Comparison of ENCODE assay signal across 14 mouse cellular contexts in genomic region chr9:25123590-25123989, GRCm38 (mm10). TPM values are rescaled to one million over a fixed set of nuclear protein-coding genes. Genes with fewer than 3 reads are reported as not detected.
"Had no signal": no experiment of that assay in that cellular context is flagged by ENCODE, and none has a peak within 500 bp of the region (broad histone marks: within the 10 kb centered on the region; RNA-seq: fewer than 3 reads in every experiment).

No protein-coding gene starts in this region.

RNA-seq across cellular contexts. Expression of gene Gm10181, which starts 34.4 kb away (rescaled TPM):
- total RNA-seq: neutrophil, adult 5-6 weeks had no signal
- polyA plus RNA-seq: neural tube, embryonic 13.5 days; neural tube, embryonic 14.5 days; neural tube, embryonic 15.5 days; small intestine, adult 2 months; spleen, adult 2 months; stomach, embryonic 14.5 days; stomach, embryonic 15.5 days; stomach, embryonic 16.5 days; stomach, postnatal 0 days; testis, adult 2 months; thymus, adult 2 months; thymus, postnatal 0 days; urinary bladder, adult 2 months had no signal
